Mouse (Mus musculus): ENCODE measurements at regions not wholly inside any gene's neighbourhood (a gene's known extent, or its start where the extent isn't known, plus 50 kb on each side); places are given as distances from the start of the nearest gene placed in this dataset.

- H3K4me2 ChIP-seq: no peak overlapping the region
- DNase-seq (no peak), ATAC-seq (ENCODE audit: low read depth) (no peak)
- no peaks in the 10 kb centered on the region for H3K36me3 ChIP-seq
- H3K9me3 ChIP-seq (replicated peaks): no peaks in the 10 kb centered on the region
- no peak overlapping the region for H3K27ac ChIP-seq
- H3K4me3 ChIP-seq (replicated peaks): no peak overlapping the region
- no peak overlapping the region for H3K9ac ChIP-seq
- WGBS (ENCODE audit: insufficient replicate concordance): 50% methylated on average over 2 of the region's 2 CpGs
- H3K27me3 ChIP-seq: no peaks in the 10 kb centered on the region
- no peaks in the 10 kb centered on the region for H3K4me1 ChIP-seq (replicated peaks)
Measured at GRCm38 (mm10) chr11:38386958-38387357, 1151.2 kb upstream of the Tenm2 start.

GRCm38 (mm10) chr11:38346442-38346841 lies 1110.7 kb upstream of the Tenm2 start:
- DNase-seq (no peak), ATAC-seq (ENCODE audit: low read depth) (no peak)
- no peak overlapping the region for H3K4me3 ChIP-seq (replicated peaks)
- WGBS (ENCODE audit: insufficient replicate concordance): 67% methylated on average over 6 of the region's 6 CpGs
- no peak overlapping the region for H3K27ac ChIP-seq
- H3K36me3 ChIP-seq: no peaks in the 10 kb centered on the region
- no peaks in the 10 kb centered on the region for H3K27me3 ChIP-seq
- no peaks in the 10 kb centered on the region for H3K4me1 ChIP-seq (replicated peaks)
- no peaks in the 10 kb centered on the region for H3K9me3 ChIP-seq (replicated peaks)
- H3K9ac ChIP-seq: no peak overlapping the region
- no peak overlapping the region for H3K4me2 ChIP-seq

GRCm38 (mm10) chr11:38335411-38335810 lies 1099.6 kb upstream of the Tenm2 start:
- no peaks in the 10 kb centered on the region for H3K9me3 ChIP-seq (replicated peaks)
- H3K4me2 ChIP-seq: no peak overlapping the region
- no peaks in the 10 kb centered on the region for H3K4me1 ChIP-seq (replicated peaks)
- no peak overlapping the region for H3K27ac ChIP-seq
- H3K9ac ChIP-seq: no peak overlapping the region
- H3K4me3 ChIP-seq (replicated peaks): no peak overlapping the region
- H3K36me3 ChIP-seq: no peaks in the 10 kb centered on the region
- ATAC-seq (ENCODE audit: low read depth) (no peak), DNase-seq (no peak)
- 67% methylated on average over 3 of the region's 3 CpGs for WGBS (ENCODE audit: insufficient replicate concordance)
- H3K27me3 ChIP-seq: no peaks in the 10 kb centered on the region

- no peak for DNase-seq
- ATAC-seq (ENCODE audit: low read depth): no peak
- H3K27ac ChIP-seq: no peak overlapping the region
Measured at GRCm38 (mm10) chr11:38297693-38298092, 1061.9 kb upstream of the Tenm2 start.

GRCm38 (mm10) chr11:38291289-38291688 lies 1055.5 kb upstream of the Tenm2 start:
- H3K9me3 ChIP-seq (replicated peaks): no peaks in the 10 kb centered on the region
- no peak overlapping the region for H3K4me3 ChIP-seq (replicated peaks)
- no peak for ATAC-seq (ENCODE audit: low read depth)
- no peak overlapping the region for H3K27ac ChIP-seq
- no peak for DNase-seq
- no peak overlapping the region for H3K9ac ChIP-seq
- H3K4me1 ChIP-seq (replicated peaks): no peaks in the 10 kb centered on the region
- no peaks in the 10 kb centered on the region for H3K27me3 ChIP-seq
- H3K4me2 ChIP-seq: no peak overlapping the region
- H3K36me3 ChIP-seq: no peaks in the 10 kb centered on the region
- 39% methylated on average over 3 of the region's 3 CpGs for WGBS (ENCODE audit: insufficient replicate concordance)

More at GRCm38 (mm10) chr11:38297693-38298092, 1061.9 kb upstream of the Tenm2 start:
- no peaks in the 10 kb centered on the region for H3K27me3 ChIP-seq
- no peaks in the 10 kb centered on the region for H3K36me3 ChIP-seq
- no peaks in the 10 kb centered on the region for H3K9me3 ChIP-seq (replicated peaks)
- no peaks in the 10 kb centered on the region for H3K4me1 ChIP-seq (replicated peaks)
- H3K4me3 ChIP-seq (replicated peaks): no peak overlapping the region
- H3K9ac ChIP-seq: no peak overlapping the region
- H3K4me2 ChIP-seq: no peak overlapping the region

- H3K4me1 ChIP-seq (replicated peaks): no peaks in the 10 kb centered on the region
- no peak for DNase-seq
- no peak for ATAC-seq (ENCODE audit: low read depth)
- no peaks in the 10 kb centered on the region for H3K36me3 ChIP-seq
- no peaks in the 10 kb centered on the region for H3K27me3 ChIP-seq
- no peaks in the 10 kb centered on the region for H3K9me3 ChIP-seq (replicated peaks)
- 62% methylated on average over 2 of the region's 2 CpGs for WGBS (ENCODE audit: insufficient replicate concordance)
- no peak overlapping the region for H3K4me3 ChIP-seq (replicated peaks)
- H3K9ac ChIP-seq: no peak overlapping the region
- no peak overlapping the region for H3K4me2 ChIP-seq
- H3K27ac ChIP-seq: no peak overlapping the region
Measured at GRCm38 (mm10) chr11:38280961-38281360, 1045.2 kb upstream of the Tenm2 start.
